Mouse (Mus musculus) gastrocnemius, postnatal 14 days (tissue): ENCODE data around the gene Pdzk1. TPM values are rescaled to one million over a fixed set of nuclear protein-coding genes. Genes with fewer than 3 reads are reported as not detected.

Experiments used
- DNase-seq: peaks from one replicate; pipeline ENCODE4 v3.0.0; 2021; ENCODE audit warnings: mixed read lengths
- intact Hi-C: fragments of 180-260 bp; cut with DNase I; formaldehyde crosslinking; loops from one replicate; pipeline ENCODE4 v1.15.1; 2025; ENCODE audit warnings: low total_unique reads
- total RNA-seq, 2 experiments: library from RNA; stranded (reverse); gene quantifications; 2 replicates each; pipeline ENCODE4 v1.2.3; 2021

Gene Pdzk1
- total RNA-seq, 2 experiments from 2014 or later: not detected

DNA sequence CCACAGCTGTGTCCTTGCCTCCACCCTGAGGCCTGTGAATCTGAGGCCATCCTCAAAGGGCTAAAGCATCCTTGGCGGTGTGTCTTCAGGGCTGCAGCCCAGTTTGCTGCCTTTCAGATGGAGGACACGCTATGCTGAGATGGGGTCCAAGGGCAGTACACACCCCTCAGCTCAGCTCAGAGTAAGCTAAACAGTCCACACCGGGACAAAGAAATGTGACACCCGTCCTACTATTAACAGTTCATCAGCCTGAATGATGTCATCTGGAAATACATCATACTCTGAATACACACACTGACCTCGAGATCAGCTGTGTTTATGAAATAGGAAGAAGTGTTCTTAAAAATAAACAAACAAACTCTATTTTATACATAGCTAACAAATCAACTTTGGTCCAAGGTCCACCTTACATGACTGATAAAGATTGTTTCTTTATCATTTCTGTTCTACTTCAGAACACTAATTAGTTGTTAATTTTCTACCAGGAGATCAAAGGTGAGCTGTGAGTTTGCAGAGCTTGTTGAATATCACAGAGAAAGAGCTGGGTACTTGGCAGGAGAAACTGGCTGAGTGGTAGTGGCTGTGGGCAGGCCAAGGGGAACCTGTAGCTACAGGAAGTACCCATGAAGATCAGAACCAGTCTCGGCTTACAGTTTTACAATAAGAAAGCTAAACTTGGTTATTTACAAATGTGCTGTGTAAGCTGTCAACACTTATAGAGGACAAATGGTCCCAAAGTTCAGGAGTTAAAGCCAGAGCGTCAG, 45.9 kb downstream of the Pdzk1 start:
- intact Hi-C loops: no loop called here

DNA sequence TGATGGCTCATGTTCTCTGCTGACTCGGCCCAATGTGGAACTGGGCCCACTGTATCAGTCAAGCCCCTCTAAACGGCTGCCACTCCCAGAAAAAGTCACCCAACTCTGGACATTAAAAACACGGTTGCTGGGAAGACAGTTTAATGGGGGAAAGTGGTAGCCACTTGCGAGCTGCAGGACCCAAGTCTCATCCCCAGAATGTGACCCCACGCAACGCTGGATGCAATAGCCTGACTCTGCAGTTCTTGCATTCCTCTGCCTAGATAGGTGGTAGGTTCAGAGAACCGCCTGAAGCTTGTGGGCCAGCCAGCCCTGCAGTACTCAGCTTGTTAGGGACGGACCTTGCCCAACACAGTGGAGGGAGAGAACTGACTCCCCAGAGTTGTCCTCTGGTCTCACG, 50.5 kb downstream of the Pdzk1 start:
- intact Hi-C loops: no loop called here
- DNase-seq: no peak

More for the DNA sequence above, 45.9 kb downstream of the Pdzk1 start:
- no peak for DNase-seq

- DNase-seq: no peak
- intact Hi-C loops: no loop called here
These were observed 51.3 kb downstream of the Pdzk1 start for GRCm38 (mm10) chr3:96880385-96880784.

- intact Hi-C loops: no loop called here
- no peak for DNase-seq
These were observed 52.5 kb downstream of the Pdzk1 start for GRCm38 (mm10) chr3:96881557-96881956.

- intact Hi-C loops: no loop called here
- DNase-seq: no peak
These were observed 53.2 kb downstream of the Pdzk1 start for GRCm38 (mm10) chr3:96882061-96882849.

DNA sequence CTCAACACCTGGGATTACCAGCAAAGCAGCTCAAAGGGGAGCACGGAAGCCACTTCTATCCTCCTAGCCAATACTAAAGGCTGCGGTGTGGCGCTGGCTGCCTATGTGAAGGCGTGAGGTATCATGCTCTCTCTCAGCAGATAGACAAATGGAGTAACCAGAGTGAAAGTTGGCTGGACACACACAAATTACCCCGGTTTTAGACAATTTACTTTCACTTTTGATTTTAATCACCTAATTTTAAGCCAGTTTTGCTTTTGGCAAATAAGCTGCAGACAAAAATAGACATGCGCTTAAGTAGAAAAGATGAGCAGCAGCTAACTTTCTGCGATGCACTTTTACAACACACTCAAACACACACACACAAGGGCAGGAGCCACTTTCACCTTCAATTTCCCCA, 54.6 kb downstream of the Pdzk1 start:
- intact Hi-C loops: no loop called here
- no peak for DNase-seq

GRCm38 (mm10) chr3:96902336-96902999, 73.4 kb downstream of the Pdzk1 start:
- no peak for DNase-seq
- intact Hi-C loops: no loop called here

DNA sequence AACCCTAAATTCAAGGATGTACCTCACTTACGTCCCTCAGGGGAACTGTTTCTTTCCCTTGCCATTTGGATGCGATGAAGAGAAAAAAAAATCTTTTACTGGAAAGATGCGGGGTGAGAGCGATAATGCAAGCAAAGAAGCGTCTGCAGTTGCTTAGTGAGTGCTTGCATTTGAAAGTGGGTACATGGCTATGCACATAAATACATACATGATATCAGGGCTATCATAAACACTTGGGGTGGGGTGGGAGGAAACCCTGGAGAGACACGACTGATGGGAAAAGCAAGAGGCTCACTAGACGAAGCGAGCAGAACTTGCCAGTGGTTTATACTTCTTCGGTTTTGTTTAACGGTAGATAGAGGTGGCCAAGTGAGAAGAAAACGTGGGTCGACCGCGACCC, 75.3 kb downstream of the Pdzk1 start, which contains the start of gene Gja5:
Gene Gja5, plus strand, starts transcription at position 301 of the 400 bp plus-strand sequence.
- intact Hi-C loops: no loop called here
- no peak for DNase-seq

DNA sequence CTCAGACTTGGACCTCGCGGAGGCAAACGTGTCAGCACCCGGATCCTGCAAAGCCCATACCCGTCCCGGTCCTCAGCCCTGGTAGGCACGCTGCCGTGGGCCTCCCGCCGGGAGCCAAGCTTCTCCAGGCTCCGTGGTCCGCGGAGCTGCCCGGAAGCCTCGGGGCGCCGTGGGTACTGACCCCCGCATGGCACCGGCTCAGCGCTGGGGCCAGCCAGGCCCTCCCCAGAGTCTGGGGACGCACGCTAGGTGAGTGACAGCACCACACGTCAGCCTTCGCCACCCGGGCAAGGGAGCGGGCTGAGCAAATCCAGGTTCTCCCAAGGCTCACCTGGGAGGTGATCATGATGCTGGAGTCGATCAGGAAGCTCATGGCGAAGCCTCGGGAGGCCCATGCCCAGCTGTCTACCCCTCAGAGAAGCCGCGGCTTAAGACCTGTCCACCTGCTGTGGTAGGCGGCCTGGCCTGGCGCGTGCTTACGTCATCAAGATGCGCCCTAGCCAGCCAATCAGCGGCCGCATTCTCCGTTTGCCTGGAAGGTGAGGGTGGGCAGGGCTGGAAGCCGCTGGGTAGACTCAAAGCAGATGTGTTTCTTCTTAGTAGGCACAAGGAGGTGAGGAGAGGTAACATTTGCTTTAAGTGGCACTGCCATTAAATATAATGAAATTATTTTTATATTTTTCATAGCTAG, 75.9 kb downstream of the Pdzk1 start, which contains the start of gene Gpr89:
Gene Gpr89, minus strand, starts transcription at position 496 of the 691 bp plus-strand sequence.
- intact Hi-C loops: no loop called here

DNA sequence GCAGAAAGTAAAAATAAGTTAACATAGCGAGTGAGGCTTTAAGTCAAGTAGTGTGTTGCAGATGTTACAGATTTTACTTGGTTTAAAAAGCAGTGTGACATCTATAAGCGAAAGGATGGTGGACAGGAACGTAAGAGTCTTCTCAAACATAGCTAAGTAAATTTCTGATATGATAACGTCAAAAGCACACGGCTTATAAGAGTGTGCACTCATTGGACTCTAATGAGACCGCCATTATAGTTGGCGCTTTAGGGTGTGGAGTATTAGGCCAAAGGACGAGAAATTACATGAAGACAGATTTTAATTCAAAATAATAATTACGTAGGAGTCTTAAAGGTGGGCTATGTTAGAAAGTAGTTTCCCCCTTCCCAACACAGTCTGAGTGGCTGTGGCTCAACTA, 76.5 kb downstream of the Pdzk1 start:
- DNase-seq: no peak
- intact Hi-C loops: no loop called here

More for the DNA sequence above, 75.9 kb downstream of the Pdzk1 start, which contains the start of gene Gpr89:
- DNase-seq: peak; percentile 89

Other genes starting within 250 kb of the Pdzk1 start
- gene Polr3gl, start 235.1 kb upstream of the Pdzk1 start, total RNA-seq: 10 to 100 TPM; 30.3 to 34.0 TPM
- 1 to 10 TPM in 1 of 2 experiments, under 1 TPM in 1; 0.66 to 1.9 TPM for gene Ankrd34a, start 232.6 kb upstream of the Pdzk1 start, total RNA-seq
- 10 to 100 TPM; 13.6 to 16.4 TPM for gene Lix1l, start 228.1 kb upstream of the Pdzk1 start, total RNA-seq
- 10 to 100 TPM; 36.6 to 44.1 TPM for gene Rbm8a, start 199.4 kb upstream of the Pdzk1 start, total RNA-seq
- gene Pex11b, start 193.9 kb upstream of the Pdzk1 start, total RNA-seq: 10 to 100 TPM; 22.3 to 22.4 TPM
- under 1 TPM; 0.13 to 0.25 TPM for gene Gm42957, start 193.8 kb upstream of the Pdzk1 start, total RNA-seq
- 1 to 10 TPM; 2.9 to 3.0 TPM for gene Itga10, start 183.7 kb upstream of the Pdzk1 start, total RNA-seq
- gene Ankrd35, start 159.2 kb upstream of the Pdzk1 start, total RNA-seq: 1 to 10 TPM; 1.0 to 2.3 TPM
- 10 to 100 TPM; 10.4 to 12.1 TPM for gene Pias3, start 132.9 kb upstream of the Pdzk1 start, total RNA-seq
- gene Nudt17, start 120.7 kb upstream of the Pdzk1 start, total RNA-seq: under 1 TPM; 0.96 to 1.00 TPM
- gene Polr3c, start 101.7 kb upstream of the Pdzk1 start, total RNA-seq: 10 to 100 TPM; 16.0 to 18.7 TPM
- 10 to 100 TPM; 53.8 to 89.7 TPM for gene Rnf115, start 101.6 kb upstream of the Pdzk1 start, total RNA-seq
- gene Cd160, start 67 bp downstream of the Pdzk1 start, total RNA-seq: not detected
- 1 to 10 TPM; 3.1 to 3.9 TPM for gene Gja5, start 75.4 kb downstream of the Pdzk1 start, total RNA-seq
- gene Gpr89, start 76.1 kb downstream of the Pdzk1 start, total RNA-seq: 10 to 100 TPM; 14.8 to 17.6 TPM
- not detected for gene Gja8, start 96.7 kb downstream of the Pdzk1 start, total RNA-seq